Mouse (Mus musculus): ENCODE data around the gene Uqcr11. TPM values are rescaled to one million over a fixed set of nuclear protein-coding genes. Genes with fewer than 3 reads are reported as not detected.

The Uqcr11 gene
- polyA plus RNA-seq, 1 experiment from 2014 or later, result 659 TPM

GRCm38 (mm10) chr10:80415566-80415965 lies 8.9 kb upstream of the Uqcr11 start:
- Histone ChIP-seq H3K27ac (replicated peaks) (no peak overlapping the region), H3K36me3 (peaks cover 100% of the 10 kb centered on the region), H3K27me3 (no peaks in the 10 kb centered on the region), H3K9ac (no peak overlapping the region), H3K4me2 (replicated peaks) (no peak overlapping the region), H3K9me3 (replicated peaks) (no peaks in the 10 kb centered on the region), H3K4me1 (peaks cover 25% of the 10 kb centered on the region), H3K4me3 (replicated peaks) (no peak overlapping the region)
- ATAC-seq (ENCODE audit: insufficient number of reproducible peaks, low FRiP score, low TSS enrichment, low read depth), result no peak
- 92% methylated on average over 7 of the region's 7 CpGs for WGBS

GRCm38 (mm10) chr10:80412656-80413541 lies 6.3 kb upstream of the Uqcr11 start:
- H3K9me3 ChIP-seq (replicated peaks), result no peaks in the 10 kb centered on the region
- no peak overlapping the region for H3K4me2 ChIP-seq (replicated peaks)
- no peaks in the 10 kb centered on the region for H3K27me3 ChIP-seq
- WGBS, result 87% methylated on average over 44 of the region's 44 CpGs
- peaks cover 7% of the 10 kb centered on the region for H3K4me1 ChIP-seq
- peaks cover 93% of the 10 kb centered on the region for H3K36me3 ChIP-seq
- no peak for ATAC-seq (ENCODE audit: insufficient number of reproducible peaks, low FRiP score, low TSS enrichment, low read depth)
- H3K9ac ChIP-seq, result no peak overlapping the region
- H3K27ac ChIP-seq (replicated peaks), result no peak overlapping the region
- no peak overlapping the region for H3K4me3 ChIP-seq (replicated peaks)

GRCm38 (mm10) chr10:80407924-80408323 lies 1.3 kb upstream of the Uqcr11 start:
- H3K9me3 ChIP-seq (replicated peaks), result 0 out of 2 replicates have a peak, but pooled peaks cover 3% of the 10 kb centered on the region
- no peaks in the 10 kb centered on the region for H3K27me3 ChIP-seq
- 43% methylated on average over 4 of the region's 4 CpGs for WGBS
- peaks cover 33% of the 10 kb centered on the region for H3K4me1 ChIP-seq
- peak overlapping the region; percentile 91 for H3K27ac ChIP-seq (replicated peaks)
- peak overlapping the region; percentile 84; the same call in 1 of the 2 replicates for H3K4me2 ChIP-seq (replicated peaks)
- H3K4me3 ChIP-seq (replicated peaks), result no peak overlapping the region
- no peak overlapping the region for H3K9ac ChIP-seq
- ATAC-seq (ENCODE audit: insufficient number of reproducible peaks, low FRiP score, low TSS enrichment, low read depth), result no peak
- peaks cover 59% of the 10 kb centered on the region for H3K36me3 ChIP-seq

- Histone ChIP-seq H3K4me3 (replicated peaks) (peak overlapping the region; percentile 93), H3K27ac (replicated peaks) (no peak overlapping the region), H3K4me2 (replicated peaks) (peak overlapping the region; percentile 84), H3K4me1 (peaks cover 36% of the 10 kb centered on the region), H3K27me3 (no peaks in the 10 kb centered on the region), H3K9me3 (replicated peaks) (0 out of 2 replicates have a peak, but pooled peaks cover 3% of the 10 kb centered on the region), H3K9ac (peak overlapping the region; percentile 90), H3K36me3 (peaks cover 54% of the 10 kb centered on the region)
- ATAC-seq (ENCODE audit: insufficient number of reproducible peaks, low FRiP score, low TSS enrichment, low read depth), result no peak
- 52% methylated on average over 10 of the region's 10 CpGs for whole genome bisulfite sequencing
These were observed 1.0 kb downstream of the Uqcr11 start for GRCm38 (mm10) chr10:80405481-80406173.

GRCm38 (mm10) chr10:80403044-80403692 lies 3.5 kb downstream of the Uqcr11 start:
- 91% methylated on average over 4 of the region's 4 CpGs for WGBS
- no peak for ATAC-seq (ENCODE audit: insufficient number of reproducible peaks, low FRiP score, low TSS enrichment, low read depth)

GRCm38 (mm10) chr10:80400704-80401161 lies 5.9 kb downstream of the Uqcr11 start:
- H3K4me1 ChIP-seq, result peaks cover 43% of the 10 kb centered on the region
- H3K27ac ChIP-seq (replicated peaks), result peak overlapping the region; percentile 90; the same call in 1 of the 2 replicates
- no peaks in the 10 kb centered on the region for H3K27me3 ChIP-seq
- H3K4me2 ChIP-seq (replicated peaks), result peak overlapping the region; percentile 83
- 69% methylated on average over 4 of the region's 4 CpGs for WGBS
- no peak overlapping the region; the same call in 1 of the 2 replicates for H3K4me3 ChIP-seq (replicated peaks)
- H3K9me3 ChIP-seq (replicated peaks), result 0 out of 2 replicates have a peak, but pooled peaks cover 3% of the 10 kb centered on the region
- peaks cover 50% of the 10 kb centered on the region for H3K36me3 ChIP-seq
- H3K9ac ChIP-seq, result no peak overlapping the region
- no peak for ATAC-seq (ENCODE audit: insufficient number of reproducible peaks, low FRiP score, low TSS enrichment, low read depth)

More at GRCm38 (mm10) chr10:80403044-80403692, 3.5 kb downstream of the Uqcr11 start:
- H3K27me3 ChIP-seq, result no peaks in the 10 kb centered on the region
- peaks cover 35% of the 10 kb centered on the region for H3K36me3 ChIP-seq
- H3K4me1 ChIP-seq, result peaks cover 43% of the 10 kb centered on the region
- no peak overlapping the region for H3K4me3 ChIP-seq (replicated peaks)
- no peak overlapping the region for H3K9ac ChIP-seq
- 0 out of 2 replicates have a peak, but pooled peaks cover 3% of the 10 kb centered on the region for H3K9me3 ChIP-seq (replicated peaks)
- no peak overlapping the region for H3K27ac ChIP-seq (replicated peaks)
- no peak overlapping the region for H3K4me2 ChIP-seq (replicated peaks)

- Histone ChIP-seq H3K9me3 (replicated peaks) (0 out of 2 replicates have a peak, but pooled peaks cover 3% of the 10 kb centered on the region), H3K4me1 (peaks cover 37% of the 10 kb centered on the region), H3K4me3 (replicated peaks) (peak overlapping the region; percentile 82), H3K27ac (replicated peaks) (peak overlapping the region; percentile 90), H3K9ac (peak overlapping the region; percentile 48), H3K4me2 (replicated peaks) (peak overlapping the region; percentile 83), H3K27me3 (no peaks in the 10 kb centered on the region), H3K36me3 (peaks cover 56% of the 10 kb centered on the region)
- WGBS, result 13% methylated on average over 17 of the region's 17 CpGs
- ATAC-seq (ENCODE audit: insufficient number of reproducible peaks, low FRiP score, low TSS enrichment, low read depth), result no peak
These were observed 6.5 kb downstream of the Uqcr11 start for GRCm38 (mm10) chr10:80399973-80400703.

- ATAC-seq (ENCODE audit: insufficient number of reproducible peaks, low FRiP score, low TSS enrichment, low read depth), result peak; percentile 97
These were observed 7.2 kb downstream of the Uqcr11 start, which contains the start of gene Mbd3 for GRCm38 (mm10) chr10:80399191-80399972. Mbd3 (minus strand) TSS chr10:80399550.

GRCm38 (mm10) chr10:80398719-80399190 lies 7.9 kb downstream of the Uqcr11 start:
- Histone ChIP-seq H3K36me3 (peaks cover 62% of the 10 kb centered on the region), H3K27ac (replicated peaks) (peak overlapping the region; percentile 99), H3K4me1 (peaks cover 30% of the 10 kb centered on the region), H3K9ac (peak overlapping the region; percentile 91), H3K4me3 (replicated peaks) (peak overlapping the region; percentile 82), H3K4me2 (replicated peaks) (peak overlapping the region; percentile 83), H3K27me3 (no peaks in the 10 kb centered on the region), H3K9me3 (replicated peaks) (0 out of 2 replicates have a peak, but pooled peaks cover 3% of the 10 kb centered on the region)
- peak; percentile 87 for ATAC-seq (ENCODE audit: insufficient number of reproducible peaks, low FRiP score, low TSS enrichment, low read depth)
- WGBS, result under 1% methylated on average over 59 of the region's 59 CpGs

More at GRCm38 (mm10) chr10:80399191-80399972, 7.2 kb downstream of the Uqcr11 start, which contains the start of gene Mbd3:
- peak within 1 kb of the TSS; percentile 82 for H3K4me3 ChIP-seq (replicated peaks)
- peak within 1 kb of the TSS; percentile 83 for H3K4me2 ChIP-seq (replicated peaks)
- H3K9me3 ChIP-seq (replicated peaks), result 0 out of 2 replicates have a peak, but pooled peaks cover 3% of the 10 kb centered on the region
- WGBS, result under 1% methylated on average over 77 of the region's 82 CpGs
- peaks cover 30% of the 10 kb centered on the region for H3K4me1 ChIP-seq
- no peaks in the 10 kb centered on the region for H3K27me3 ChIP-seq
- H3K9ac ChIP-seq, result peak within 1 kb of the TSS; percentile 91
- peaks cover 62% of the 10 kb centered on the region for H3K36me3 ChIP-seq
- H3K27ac ChIP-seq (replicated peaks), result peak within 1 kb of the TSS; percentile 99
